Mouse (Mus musculus): ENCODE results near the gene Mmp11. TPM values are rescaled to one million over a fixed set of nuclear protein-coding genes. Genes with fewer than 3 reads are reported as not detected.
A peak's percentile ranks its signal among the peaks of the same experiment; 100 is the strongest.

Mmp11 gene
- polyA plus RNA-seq, 1 experiment = 7.5 TPM

DNA sequence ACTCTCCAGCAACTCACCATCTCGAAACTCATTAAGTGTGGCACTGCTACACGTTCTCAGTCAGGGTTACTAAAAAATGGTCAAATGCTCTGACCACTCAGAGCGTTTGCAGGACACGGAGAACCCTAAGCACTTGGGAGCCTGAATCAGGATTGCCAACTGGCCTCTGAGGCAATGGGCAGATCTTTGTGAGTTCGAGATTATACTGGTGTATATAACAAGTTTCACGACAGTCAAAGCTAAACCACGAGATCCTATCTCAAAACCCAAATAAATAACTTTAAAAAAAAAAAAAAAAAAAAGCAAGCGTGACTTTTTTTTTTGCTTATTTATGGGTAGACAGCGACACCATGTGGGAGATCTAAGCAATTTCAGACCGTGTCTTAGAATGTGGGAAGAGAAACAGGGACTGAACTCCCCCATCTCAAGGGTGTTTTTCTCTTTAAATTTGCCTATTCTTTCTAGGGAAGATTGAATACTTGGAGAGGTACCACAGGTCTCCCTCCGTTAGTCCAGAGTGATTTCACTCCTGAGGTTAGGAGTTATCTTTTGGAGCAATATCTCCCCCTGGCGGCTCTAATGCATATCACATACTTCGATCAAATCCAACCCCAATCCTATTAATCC lies 15.2 kb upstream of the Mmp11 start:
- no peaks in the 10 kb centered on the region for H3K36me3 ChIP-seq (ENCODE audit: control insufficient read depth, insufficient read depth, low read length)
- TF ChIP-seq POLR2A (IDR thresholded peaks at IDR 0.05; ENCODE audit: control insufficient read depth, low read depth, low read length) (no peak), CTCF (IDR thresholded peaks at IDR 0.05; ENCODE audit: control insufficient read depth, insufficient read depth, insufficient replicate concordance, low read depth, low read length) (peak; percentile 11; the same call in 1 of the 2 replicates)
- H3K27me3 ChIP-seq (ENCODE audit: control insufficient read depth, insufficient read depth, low read length) = no peaks in the 10 kb centered on the region
- H3K4me3 ChIP-seq (ENCODE audit: control insufficient read depth, low read depth, low read length) = peak overlapping the region; percentile 46
- H3K27ac ChIP-seq (ENCODE audit: control insufficient read depth, insufficient read depth, low read depth, low read length) = no peak overlapping the region; the same call in 1 of the 2 replicates
- H3K4me1 ChIP-seq (ENCODE audit: control insufficient read depth, insufficient read depth, low read length) = peaks cover 24% of the 10 kb centered on the region

DNA sequence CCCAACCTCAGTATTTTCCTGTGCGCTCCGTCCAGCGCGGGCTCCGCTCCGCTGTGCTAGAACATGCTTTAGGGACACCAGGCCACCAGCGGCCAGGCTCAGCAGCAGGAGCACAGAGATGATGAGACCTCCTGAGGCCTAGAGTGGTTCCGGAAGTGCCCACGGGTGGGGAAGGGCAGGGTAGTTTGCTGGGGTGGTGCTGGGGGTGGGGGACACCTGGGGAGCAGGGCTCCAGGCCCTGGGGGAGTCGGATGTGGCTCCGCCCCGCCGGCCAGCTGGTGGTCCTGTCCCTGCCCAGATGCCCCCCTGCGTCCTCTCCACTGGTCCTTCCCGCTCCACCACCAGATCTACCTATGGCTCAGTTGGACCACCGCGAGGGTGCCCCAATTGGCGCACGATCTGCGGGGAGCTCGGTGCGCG lies 14.5 kb upstream of the Mmp11 start:
- Histone ChIP-seq H3K36me3 (ENCODE audit: control insufficient read depth, insufficient read depth, low read length) (no peaks in the 10 kb centered on the region), H3K27me3 (ENCODE audit: control insufficient read depth, insufficient read depth, low read length) (no peaks in the 10 kb centered on the region), H3K4me1 (ENCODE audit: control insufficient read depth, insufficient read depth, low read length) (peaks cover 24% of the 10 kb centered on the region), H3K4me3 (ENCODE audit: control insufficient read depth, low read depth, low read length) (peak overlapping the region; percentile 76), H3K27ac (ENCODE audit: control insufficient read depth, insufficient read depth, low read depth, low read length) (peak overlapping the region; percentile 62)
- TF ChIP-seq CTCF (IDR thresholded peaks at IDR 0.05; ENCODE audit: control insufficient read depth, insufficient read depth, insufficient replicate concordance, low read depth, low read length) (no peak), POLR2A (IDR thresholded peaks at IDR 0.05; ENCODE audit: control insufficient read depth, low read depth, low read length) (no peak)

DNA sequence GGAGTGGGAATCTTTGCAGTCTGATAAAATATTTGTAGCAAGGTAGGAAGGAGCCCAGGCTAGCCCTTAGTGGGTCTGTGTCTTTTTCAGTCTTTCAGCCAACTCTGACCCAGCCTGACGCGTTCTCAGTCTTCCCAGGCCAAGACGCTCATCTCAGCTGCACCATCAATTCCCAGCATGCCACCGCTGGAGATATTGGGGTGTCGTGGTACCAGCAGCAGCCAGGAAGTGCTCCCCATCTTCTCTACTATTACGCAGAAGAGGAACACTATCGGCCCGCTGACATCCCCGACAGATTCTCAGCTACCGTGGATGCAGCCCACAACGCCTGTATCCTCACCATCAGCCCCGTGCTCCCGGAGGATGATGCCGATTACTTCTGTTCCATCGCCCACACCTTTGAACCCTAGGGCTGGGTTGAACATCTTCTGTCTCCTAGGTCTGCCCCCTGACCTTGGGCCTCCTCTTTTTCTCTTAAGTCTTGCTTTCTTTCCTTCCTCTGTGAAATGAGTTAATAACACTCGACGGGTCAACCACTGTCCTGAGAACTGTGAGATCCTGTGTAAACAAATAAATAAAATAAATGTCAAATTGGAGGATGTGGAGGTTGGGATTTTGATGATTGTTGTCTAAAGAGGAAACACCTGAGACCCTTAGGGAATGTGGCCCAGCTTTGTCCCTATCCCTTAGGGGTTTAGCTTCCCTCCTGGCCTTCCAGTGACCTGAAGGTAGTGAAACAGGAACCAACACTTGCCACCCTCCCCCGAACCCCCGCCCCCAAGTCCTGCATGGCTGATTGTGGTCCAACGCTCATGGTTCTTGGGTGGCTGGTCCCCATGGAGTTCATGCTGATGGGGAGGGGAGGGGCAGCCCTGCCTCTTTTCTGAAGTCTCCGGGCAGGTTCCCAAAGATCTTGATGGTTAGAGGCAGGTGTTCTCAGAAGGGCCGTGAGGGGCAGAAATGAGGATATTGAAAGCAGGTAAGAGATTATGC lies 13.1 kb upstream of the Mmp11 start:
- Histone ChIP-seq H3K4me1 (ENCODE audit: control insufficient read depth, insufficient read depth, low read length) (peaks cover 20% of the 10 kb centered on the region), H3K27ac (ENCODE audit: control insufficient read depth, insufficient read depth, low read depth, low read length) (no peak overlapping the region), H3K36me3 (ENCODE audit: control insufficient read depth, insufficient read depth, low read length) (no peaks in the 10 kb centered on the region), H3K4me3 (ENCODE audit: control insufficient read depth, low read depth, low read length) (no peak overlapping the region), H3K27me3 (ENCODE audit: control insufficient read depth, insufficient read depth, low read length) (no peaks in the 10 kb centered on the region)
- TF ChIP-seq CTCF (IDR thresholded peaks at IDR 0.05; ENCODE audit: control insufficient read depth, insufficient read depth, insufficient replicate concordance, low read depth, low read length) (no peak), POLR2A (IDR thresholded peaks at IDR 0.05; ENCODE audit: control insufficient read depth, low read depth, low read length) (no peak)

DNA sequence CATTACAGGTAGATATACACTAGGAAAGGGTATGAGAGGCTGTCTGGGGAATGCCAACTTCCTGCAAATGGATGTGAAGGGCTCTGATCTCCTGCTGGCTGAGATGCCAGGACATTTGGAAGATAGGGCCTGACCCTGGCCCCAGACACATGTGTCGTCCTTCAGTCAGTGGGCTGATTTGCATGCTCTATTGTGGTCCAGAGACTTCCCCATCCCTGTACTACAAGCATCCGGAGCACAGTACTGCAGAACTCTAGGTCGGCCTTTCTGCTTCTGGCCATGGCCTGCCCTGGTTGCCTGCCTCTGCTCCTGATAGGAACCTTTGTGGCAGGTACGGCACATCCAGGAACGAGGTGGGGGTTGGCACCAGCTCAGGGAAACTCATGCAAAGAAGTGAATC lies 11.8 kb upstream of the Mmp11 start:
- Histone ChIP-seq H3K27ac (ENCODE audit: control insufficient read depth, insufficient read depth, low read depth, low read length) (no peak overlapping the region), H3K4me1 (ENCODE audit: control insufficient read depth, insufficient read depth, low read length) (peaks cover 14% of the 10 kb centered on the region), H3K27me3 (ENCODE audit: control insufficient read depth, insufficient read depth, low read length) (no peaks in the 10 kb centered on the region), H3K4me3 (ENCODE audit: control insufficient read depth, low read depth, low read length) (no peak overlapping the region), H3K36me3 (ENCODE audit: control insufficient read depth, insufficient read depth, low read length) (no peaks in the 10 kb centered on the region)
- no peak for TF ChIP-seq CTCF (IDR thresholded peaks at IDR 0.05; ENCODE audit: control insufficient read depth, insufficient read depth, insufficient replicate concordance, low read depth, low read length)
- no peak for TF ChIP-seq POLR2A (IDR thresholded peaks at IDR 0.05; ENCODE audit: control insufficient read depth, low read depth, low read length)

DNA sequence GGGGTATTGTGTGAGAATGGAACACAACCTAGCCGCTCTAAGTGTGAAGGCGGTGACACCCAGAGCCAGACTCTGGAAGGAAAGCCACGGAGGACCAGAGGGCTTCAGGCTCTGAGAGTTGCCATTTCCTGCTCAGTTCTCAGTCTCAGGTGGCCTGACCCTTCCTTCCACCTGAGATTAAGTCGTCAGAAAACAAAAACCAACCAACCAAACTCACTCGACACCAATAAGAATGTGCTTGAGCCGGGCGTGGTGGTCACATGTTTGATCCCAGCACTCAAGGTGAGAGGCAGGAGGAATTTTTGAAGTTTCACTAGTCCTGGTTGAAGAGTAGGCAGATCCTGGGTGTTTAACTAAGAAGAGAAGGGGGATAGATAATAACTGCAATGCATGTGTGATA lies 9.6 kb upstream of the Mmp11 start:
- H3K4me1 ChIP-seq (ENCODE audit: control insufficient read depth, insufficient read depth, low read length) = peaks cover 9% of the 10 kb centered on the region
- TF ChIP-seq CTCF (IDR thresholded peaks at IDR 0.05; ENCODE audit: control insufficient read depth, insufficient read depth, insufficient replicate concordance, low read depth, low read length) = no peak
- no peak for TF ChIP-seq POLR2A (IDR thresholded peaks at IDR 0.05; ENCODE audit: control insufficient read depth, low read depth, low read length)
- H3K27me3 ChIP-seq (ENCODE audit: control insufficient read depth, insufficient read depth, low read length) = no peaks in the 10 kb centered on the region
- H3K27ac ChIP-seq (ENCODE audit: control insufficient read depth, insufficient read depth, low read depth, low read length) = no peak overlapping the region
- H3K36me3 ChIP-seq (ENCODE audit: control insufficient read depth, insufficient read depth, low read length) = no peaks in the 10 kb centered on the region
- H3K4me3 ChIP-seq (ENCODE audit: control insufficient read depth, low read depth, low read length) = no peak overlapping the region

DNA sequence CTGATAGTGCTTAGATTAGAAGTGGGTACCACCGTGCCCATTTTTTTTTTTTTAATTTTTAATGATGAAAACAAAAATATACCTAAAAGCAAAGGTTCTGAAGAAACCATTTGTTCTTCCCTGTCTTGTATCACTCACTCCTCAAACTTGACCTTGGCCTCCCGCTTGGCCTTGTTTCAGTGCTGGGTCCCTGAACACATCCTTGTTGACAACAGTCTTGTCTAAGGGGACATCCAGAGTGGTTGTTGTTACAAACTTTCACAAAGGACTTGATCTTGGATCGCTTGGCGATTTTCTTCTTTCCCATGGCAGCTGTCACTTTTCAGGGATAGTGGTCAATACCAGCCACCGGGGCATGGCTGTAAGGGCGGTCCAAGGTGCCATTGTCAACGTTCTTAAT lies 8.9 kb upstream of the Mmp11 start:
- Histone ChIP-seq H3K27me3 (ENCODE audit: control insufficient read depth, insufficient read depth, low read length) (no peaks in the 10 kb centered on the region), H3K36me3 (ENCODE audit: control insufficient read depth, insufficient read depth, low read length) (no peaks in the 10 kb centered on the region), H3K4me3 (ENCODE audit: control insufficient read depth, low read depth, low read length) (no peak overlapping the region), H3K27ac (ENCODE audit: control insufficient read depth, insufficient read depth, low read depth, low read length) (no peak overlapping the region), H3K4me1 (ENCODE audit: control insufficient read depth, insufficient read depth, low read length) (peaks cover 4% of the 10 kb centered on the region; the same call in 1 of the 2 replicates)
- TF ChIP-seq CTCF (IDR thresholded peaks at IDR 0.05; ENCODE audit: control insufficient read depth, insufficient read depth, insufficient replicate concordance, low read depth, low read length) (no peak), POLR2A (IDR thresholded peaks at IDR 0.05; ENCODE audit: control insufficient read depth, low read depth, low read length) (no peak)

DNA sequence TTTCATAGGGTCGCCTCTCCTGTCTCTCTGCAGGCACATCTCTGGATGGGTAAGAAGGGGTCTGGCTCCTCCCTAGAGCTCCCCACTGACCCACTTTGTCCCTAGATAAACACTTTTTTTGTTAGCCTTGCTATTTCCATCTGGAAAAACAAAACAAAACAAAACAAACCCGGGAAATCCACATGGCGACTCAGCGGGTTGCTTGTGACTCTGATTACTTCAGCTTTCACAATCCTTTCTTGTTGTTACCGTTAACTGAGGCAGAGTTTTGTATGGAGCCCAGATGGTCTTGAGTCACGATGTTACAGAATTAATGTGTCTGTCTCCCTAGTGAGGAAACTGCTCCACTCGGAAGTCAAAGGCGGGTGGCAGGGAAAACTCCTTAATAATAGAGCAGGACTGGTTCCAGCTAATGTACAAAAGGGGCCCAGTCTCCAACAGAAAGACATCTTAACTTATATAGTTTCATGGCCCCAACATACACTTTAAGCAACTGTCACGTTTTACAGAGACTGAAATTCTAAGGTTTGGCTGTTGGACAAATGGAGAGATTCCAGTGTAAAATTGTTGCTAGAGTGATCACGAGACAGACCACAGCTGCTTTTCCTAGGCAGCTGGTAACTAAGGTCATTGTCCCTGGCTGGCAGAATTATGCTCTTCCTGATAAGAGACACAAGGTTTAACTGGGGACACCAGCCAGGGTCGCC lies 7.9 kb upstream of the Mmp11 start:
- H3K27me3 ChIP-seq (ENCODE audit: control insufficient read depth, insufficient read depth, low read length) = no peaks in the 10 kb centered on the region
- TF ChIP-seq POLR2A (IDR thresholded peaks at IDR 0.05; ENCODE audit: control insufficient read depth, low read depth, low read length) (no peak), CTCF (IDR thresholded peaks at IDR 0.05; ENCODE audit: control insufficient read depth, insufficient read depth, insufficient replicate concordance, low read depth, low read length) (no peak)
- H3K36me3 ChIP-seq (ENCODE audit: control insufficient read depth, insufficient read depth, low read length) = no peaks in the 10 kb centered on the region
- peak overlapping the region; percentile 18 for H3K27ac ChIP-seq (ENCODE audit: control insufficient read depth, insufficient read depth, low read depth, low read length)
- H3K4me1 ChIP-seq (ENCODE audit: control insufficient read depth, insufficient read depth, low read length) = no peaks in the 10 kb centered on the region
- H3K4me3 ChIP-seq (ENCODE audit: control insufficient read depth, low read depth, low read length) = no peak overlapping the region
